8 mouse cellular contexts compared by ENCODE assay signal in genomic region chr2:84677270-84677967, GRCm38 (mm10). TPM values are rescaled to one million over a fixed set of nuclear protein-coding genes. Genes with fewer than 3 reads are reported as not detected.
A peak's percentile ranks its signal among the peaks of the same experiment; 100 is the strongest.
DNase-seq lines count a peak whose midpoint lies in the region; ATAC-seq and TF ChIP-seq lines count a peak whose summit lies in the region.

No protein-coding gene starts in this region.

- H3K4me3 ChIP-seq in heart, embryonic 12.5 days = peak overlapping the region; percentile 84
- peak overlapping the region; percentile 81 to 84 for H3K4me3 ChIP-seq in ES-E14 (ENCODE audit: insufficient read depth in 1 of 2, low read depth in 1 of 2, low read length in 2 of 2, poor library complexity in 1 of 2, severe bottlenecking in 1 of 2)
- H3K4me3 ChIP-seq in limb, embryonic 15.5 days = peak overlapping the region; percentile 69

- in situ Hi-C loops in ES-E14 (cut with MboI; ENCODE audit: low sequenced_read_pairs in 2 of 2, unreplicated experiment in 2 of 2) = no loop called here

- H3K9me3 ChIP-seq in heart, embryonic 12.5 days (replicated peaks) = no peaks in the 10 kb centered on the region
- H3K9me3 ChIP-seq in ES-E14 (ENCODE audit: control insufficient read depth, insufficient read depth, low read depth, low read length) = no peaks in the 10 kb centered on the region
- no peaks in the 10 kb centered on the region for H3K9me3 ChIP-seq in limb, embryonic 15.5 days

- H3K9ac ChIP-seq in heart, embryonic 12.5 days = peak overlapping the region; percentile 89
- peak overlapping the region; percentile 81 for H3K9ac ChIP-seq in ES-E14 (ENCODE audit: insufficient read depth, low read depth, low read length, poor library complexity, severe bottlenecking)
- peak overlapping the region; percentile 28; the same call in 1 of the 2 replicates for H3K9ac ChIP-seq in limb, embryonic 15.5 days

- H3K27me3 ChIP-seq in heart, embryonic 12.5 days (replicated peaks) = no peaks in the 10 kb centered on the region
- H3K27me3 ChIP-seq in limb, embryonic 15.5 days = no peaks in the 10 kb centered on the region

- H3K4me1 ChIP-seq in heart, embryonic 12.5 days (replicated peaks) = peaks cover 18% of the 10 kb centered on the region
- H3K4me1 ChIP-seq in ES-E14 (ENCODE audit: control insufficient read depth in 2 of 2, insufficient read depth in 2 of 2, low read length in 2 of 2, poor library complexity in 1 of 2) = peaks cover 2 to 5% of the 10 kb centered on the region in 2 experiments; a peak in 2 of 4 replicates
- H3K4me1 ChIP-seq in limb, embryonic 15.5 days = peaks cover 16% of the 10 kb centered on the region

- intact Hi-C loops in heart, postnatal 14 days (cut with DNase I) = loop anchor here (5.0 kb wide), 1 partner anchor 35 kb away; no protein-coding TSS in a partner anchor

- DNase-seq in heart, postnatal 14 days = no peak
- DNase-seq in ES-E14 (ENCODE audit: low read depth, low spot score) = peak; percentile 59
- DNase-seq in retina, postnatal 7 days (ENCODE audit: low read depth, low spot score) = peak; percentile 29
- no peak for DNase-seq in Muller cell, postnatal 12 days (ENCODE audit: inconsistent ontology term)
- no peak for DNase-seq in cerebellum, postnatal 25 days

- peaks cover 47% of the 10 kb centered on the region for H3K36me3 ChIP-seq in heart, embryonic 12.5 days
- H3K36me3 ChIP-seq in ES-E14 (ENCODE audit: control insufficient read depth, insufficient read depth, low read length, poor library complexity, severe bottlenecking) = peaks cover 24% of the 10 kb centered on the region
- H3K36me3 ChIP-seq in limb, embryonic 15.5 days = peaks cover 36% of the 10 kb centered on the region

- WGBS in heart, embryonic 12.5 days = 9% methylated on average over 22 of the region's 22 CpGs
- 10% methylated on average over 22 of the region's 22 CpGs for WGBS in limb, embryonic 15.5 days

- H3K27ac ChIP-seq in heart, embryonic 12.5 days (ENCODE audit: poor library complexity, severe bottlenecking) = peak overlapping the region; percentile 70
- H3K27ac ChIP-seq in ES-E14 (ENCODE audit: insufficient read depth, low read depth, low read length, poor library complexity, severe bottlenecking) = no peak overlapping the region; the same call in 1 of the 2 replicates
- H3K27ac ChIP-seq in limb, embryonic 15.5 days = peak overlapping the region; percentile 43; the same call in 1 of the 2 replicates

- ATAC-seq in heart, embryonic 12.5 days (ENCODE audit: insufficient number of reproducible peaks, low FRiP score) = peak; percentile 72
- peak; percentile 61 for ATAC-seq in erythroid progenitor cell, adult 5-6 weeks (replicated peaks; ENCODE audit: low FRiP score, poor library complexity, severe bottlenecking)
- no peak for ATAC-seq in limb, embryonic 15.5 days (ENCODE audit: insufficient number of reproducible peaks, low FRiP score, low TSS enrichment, low read depth)

- H3K4me2 ChIP-seq in heart, embryonic 12.5 days = peak overlapping the region; percentile 83
- H3K4me2 ChIP-seq in limb, embryonic 15.5 days = peak overlapping the region; percentile 74

TF ChIP-seq in ES-E14, 5 proteins besides CTCF, POLR2A, EP300 and RAD21:
- TF ChIP-seq HCFC1 (IDR thresholded peaks at IDR 0.05; ENCODE audit: borderline replicate concordance, insufficient read depth, low read length) (peak; percentile 53; the same call in 1 of the 2 replicates), ZNF384 (IDR thresholded peaks at IDR 0.05; ENCODE audit: low read depth, low read length) (no peak), MAFK (IDR thresholded peaks at IDR 0.05; ENCODE audit: insufficient read depth, low read depth, low read length) (peak; percentile 67)

RNA-seq across cellular contexts. Expression of gene Gm28635, which starts 0.4 kb away (rescaled TPM):
- polyA plus RNA-seq in heart, embryonic 12.5 days (2016; fragmentation: Nextera tagmentation; extraction: Ambion mirVana) = not detected in 2 replicates
- total RNA-seq in heart, postnatal 14 days (2021) = 10 to 100 TPM in 1 of 2 experiments, 1 to 10 TPM in 1; 4.3 to 11.7 TPM
- total RNA-seq in ES-E14 (2012; rRNA removed) = 1.1 and 2.7 TPM in 2 replicates
- not detected in 2 replicates for total RNA-seq in erythroid progenitor cell, adult 5-6 weeks (2015; ENCODE audit: low replicate concordance)
- 1.1 TPM in 1 of 2 replicates, not detected in the other for total RNA-seq in erythroid progenitor cell, adult 5-6 weeks (2017; ENCODE audit: low replicate concordance)
- polyA plus RNA-seq in limb, embryonic 15.5 days (2015; fragmentation: Nextera tagmentation; extraction: Ambion mirVana) = not detected in 2 replicates

RNA-seq across cellular contexts. Expression of gene Med19, which starts 0.8 kb away (rescaled TPM):
- 28.8 and 30.3 TPM in 2 replicates for polyA plus RNA-seq in heart, embryonic 12.5 days (2016; fragmentation: Nextera tagmentation; extraction: Ambion mirVana)
- total RNA-seq in heart, postnatal 14 days (2021) = 10 to 100 TPM; 13.9 to 15.0 TPM
- 17.1 and 31.4 TPM in 2 replicates for total RNA-seq in ES-E14 (2012; rRNA removed)
- total RNA-seq in erythroid progenitor cell, adult 5-6 weeks (2015; ENCODE audit: low replicate concordance) = 29.3 and 36.0 TPM in 2 replicates
- 42.9 and 47.5 TPM in 2 replicates for total RNA-seq in erythroid progenitor cell, adult 5-6 weeks (2017; ENCODE audit: low replicate concordance)
- polyA plus RNA-seq in limb, embryonic 15.5 days (2015; fragmentation: Nextera tagmentation; extraction: Ambion mirVana) = 27.6 and 30.3 TPM in 2 replicates

RNA-seq across cellular contexts. Expression of gene Tmx2, which starts 1.5 kb away (rescaled TPM):
- polyA plus RNA-seq in heart, embryonic 12.5 days (2016; fragmentation: Nextera tagmentation; extraction: Ambion mirVana) = 154 and 158 TPM in 2 replicates
- 100 to 1,000 TPM; 109 to 113 TPM for total RNA-seq in heart, postnatal 14 days (2021)
- total RNA-seq in ES-E14 (2012; rRNA removed) = 160 and 193 TPM in 2 replicates
- total RNA-seq in erythroid progenitor cell, adult 5-6 weeks (2015; ENCODE audit: low replicate concordance) = 52.4 and 74.6 TPM in 2 replicates
- 42.6 and 43.2 TPM in 2 replicates for total RNA-seq in erythroid progenitor cell, adult 5-6 weeks (2017; ENCODE audit: low replicate concordance)
- 95.2 and 98.7 TPM in 2 replicates for polyA plus RNA-seq in limb, embryonic 15.5 days (2015; fragmentation: Nextera tagmentation; extraction: Ambion mirVana)

RNA-seq across cellular contexts. Expression of gene Selenoh, which starts 6.8 kb away (rescaled TPM):
- polyA plus RNA-seq in heart, embryonic 12.5 days (2016; fragmentation: Nextera tagmentation; extraction: Ambion mirVana) = 279 and 282 TPM in 2 replicates
- total RNA-seq in heart, postnatal 14 days (2021) = 10 to 100 TPM; 31.4 to 32.8 TPM
- total RNA-seq in ES-E14 (2012; rRNA removed) = 546 and 589 TPM in 2 replicates
- 59.8 and 66.2 TPM in 2 replicates for total RNA-seq in erythroid progenitor cell, adult 5-6 weeks (2015; ENCODE audit: low replicate concordance)
- total RNA-seq in erythroid progenitor cell, adult 5-6 weeks (2017; ENCODE audit: low replicate concordance) = 21.6 and 28.2 TPM in 2 replicates
- 211 and 227 TPM in 2 replicates for polyA plus RNA-seq in limb, embryonic 15.5 days (2015; fragmentation: Nextera tagmentation; extraction: Ambion mirVana)

RNA-seq across cellular contexts. Expression of gene Btbd18, which starts 18.5 kb away (rescaled TPM):
- polyA plus RNA-seq in heart, embryonic 12.5 days (2016; fragmentation: Nextera tagmentation; extraction: Ambion mirVana) = 0.10 TPM in 2 replicates
- total RNA-seq in heart, postnatal 14 days (2021) = not detected
- total RNA-seq in ES-E14 (2012; rRNA removed) = 3.2 and 3.6 TPM in 2 replicates
- not detected in 2 replicates for total RNA-seq in erythroid progenitor cell, adult 5-6 weeks (2015; ENCODE audit: low replicate concordance)
- not detected in 2 replicates for total RNA-seq in erythroid progenitor cell, adult 5-6 weeks (2017; ENCODE audit: low replicate concordance)
- 0.08 and 0.11 TPM in 2 replicates for polyA plus RNA-seq in limb, embryonic 15.5 days (2015; fragmentation: Nextera tagmentation; extraction: Ambion mirVana)

Comparison
In these comparisons a context has a peak if more than half of its experiments do, and no peak if none do; other contexts are left out.
1. H3K9ac ChIP-seq: peak in every context shown above with its lines; median percentile 89 in heart, embryonic 12.5 days; 81 in ES-E14; 28 in limb, embryonic 15.5 days.
2. DNase-seq: peak in ES-E14 (single experiment) and retina, postnatal 7 days (single experiment); none in heart, postnatal 14 days (0 of 2), Muller cell, postnatal 12 days (single experiment) and cerebellum, postnatal 25 days (0 of 2).
3. Peak in every context shown above with its lines, with median percentiles within 50 percentile points of each other: H3K4me3 ChIP-seq.